Mouse (Mus musculus) C2C12 (cell line): ENCODE data around the gene Usp34. TPM values are rescaled to one million over a fixed set of nuclear protein-coding genes. Genes with fewer than 3 reads are reported as not detected.
A peak's percentile ranks its signal among the peaks of the same experiment; 100 is the strongest.
"Not testable (repeated sequence)": the region's sequence is repeated elsewhere in the genome, so short reads cannot be mapped to it uniquely, and the experiment has no call there.

Source experiments
- H3K27me3 ChIP-seq: one replicate; pipeline ENCODE4 v1.6.1; 2011; ENCODE audit not compliant: control insufficient read depth, insufficient read depth, insufficient read length
- H3K36me3 ChIP-seq: one replicate; pipeline ENCODE4 v1.6.1; 2011; ENCODE audit not compliant: control insufficient read depth, insufficient read depth
- H3K4me3 ChIP-seq: one replicate; pipeline ENCODE4 v1.5.1; 2011; ENCODE audit warnings: mild to moderate bottlenecking, control low read depth; ENCODE audit not compliant: poor library complexity, insufficient read depth, severe bottlenecking
- H3K79me2 ChIP-seq: one replicate; pipeline ENCODE4 v1.6.1; 2011; ENCODE audit not compliant: control insufficient read depth, insufficient read depth
- H3K79me3 ChIP-seq: one replicate; pipeline ENCODE4 v1.6.1; 2011; ENCODE audit warnings: low read depth, control low read depth
- H3ac ChIP-seq: one replicate; pipeline ENCODE3; 2011; ENCODE audit warnings: low read depth; ENCODE audit not compliant: control insufficient read depth, insufficient read length
- CEBPB ChIP-seq: IDR thresholded peaks from one replicate; pipeline ENCODE4 v1.6.1; 2011; ENCODE audit warnings: low read depth, mild to moderate bottlenecking, control low read depth, moderate library complexity
- CTCF ChIP-seq: IDR thresholded peaks from one replicate; pipeline ENCODE4 v1.5.1; 2011; ENCODE audit not compliant: control insufficient read depth, insufficient read depth, insufficient read length
- FOSL1 ChIP-seq: IDR thresholded peaks from one replicate; pipeline ENCODE4 v1.8.0; 2011; ENCODE audit warnings: mild to moderate bottlenecking, low read length; ENCODE audit not compliant: poor library complexity, insufficient read depth, severe bottlenecking
- MAX ChIP-seq: IDR thresholded peaks from one replicate; pipeline ENCODE4 v1.6.1; 2011; ENCODE audit warnings: mild to moderate bottlenecking, control low read depth
- MYOD1 ChIP-seq: IDR thresholded peaks from one replicate; pipeline ENCODE4 v1.6.1; 2011; ENCODE audit warnings: low read depth; ENCODE audit not compliant: control insufficient read depth, insufficient read length
- MYOG ChIP-seq: IDR thresholded peaks from one replicate; pipeline ENCODE4 v1.6.1; 2011; ENCODE audit not compliant: control insufficient read depth, insufficient read length; ENCODE audit errors: extremely low read depth
- USF1 ChIP-seq: IDR thresholded peaks from one replicate; pipeline ENCODE4 v1.6.1; 2011; ENCODE audit warnings: low read depth, mild to moderate bottlenecking, control low read depth, moderate library complexity
- polyA plus RNA-seq: library from polyadenylated mRNA; unstranded; fragments of >200 nt; fragmentation: generic; extraction: Trizol; gene quantifications from one replicate; pipeline ENCODE4 v1.2.1, GENCODE M21; 2012; ENCODE audit warnings: missing spikeins

The Usp34 gene
- polyA plus RNA-seq, 1 experiment, result 8.4 TPM

- Histone ChIP-seq H3K4me3 (peak overlapping the region; percentile 89), H3K36me3 (peaks cover 42% of the 10 kb centered on the region), H3K79me3 (peaks cover 29% of the 10 kb centered on the region), H3K79me2 (peaks cover 38% of the 10 kb centered on the region), H3ac (peak overlapping the region; percentile 78), H3K27me3 (no peaks in the 10 kb centered on the region)
- TF ChIP-seq USF1 (no peak), MAX (peak; percentile 11), MYOD1 (no peak)
Observed at GRCm38 (mm10) chr11:23497335-23497717, 190.6 kb downstream of the Usp34 start.

- Histone ChIP-seq H3K27me3 (no peaks in the 10 kb centered on the region), H3K36me3 (peaks cover 36% of the 10 kb centered on the region), H3ac (peak within 1 kb of the TSS; percentile 78), H3K4me3 (peak within 1 kb of the TSS; percentile 89), H3K79me3 (peaks cover 29% of the 10 kb centered on the region), H3K79me2 (peaks cover 38% of the 10 kb centered on the region)
- TF ChIP-seq MAX (peak; percentile 5), FOSL1 (no peak), MYOD1 (no peak), MYOG (no peak)
Observed at GRCm38 (mm10) chr11:23497718-23498509, 191.2 kb downstream of the Usp34 start, which contains the start of gene Ahsa2. Gene Ahsa2, minus strand, starts transcription at chr11:23498030.

- Histone ChIP-seq H3K36me3 (peaks cover 29% of the 10 kb centered on the region), H3K79me2 (peaks cover 38% of the 10 kb centered on the region), H3K79me3 (peaks cover 29% of the 10 kb centered on the region), H3K27me3 (no peaks in the 10 kb centered on the region), H3ac (no peak overlapping the region), H3K4me3 (no peak overlapping the region)
- TF ChIP-seq CEBPB (no peak), CTCF (no peak), MAX (no peak), FOSL1 (no peak), MYOD1 (no peak), USF1 (no peak), MYOG (no peak)
Observed at GRCm38 (mm10) chr11:23498609-23499008, 191.9 kb downstream of the Usp34 start.

GRCm38 (mm10) chr11:23504801-23505200, 198.1 kb downstream of the Usp34 start:
- H3K4me3 ChIP-seq, H3K27me3 ChIP-seq, H3K79me2 ChIP-seq, H3K79me3 ChIP-seq, H3K36me3 ChIP-seq, H3ac ChIP-seq: not testable (repeated sequence)

- H3K4me3 ChIP-seq, H3K36me3 ChIP-seq, H3K79me2 ChIP-seq, H3ac ChIP-seq, H3K79me3 ChIP-seq, H3K27me3 ChIP-seq: not testable (repeated sequence)
- TF ChIP-seq MYOD1, result peak; percentile 14
Observed at GRCm38 (mm10) chr11:23514785-23515184, 208.1 kb downstream of the Usp34 start.

GRCm38 (mm10) chr11:23515315-23515714, 208.6 kb downstream of the Usp34 start:
- Histone ChIP-seq H3K4me3 (no peak overlapping the region), H3K79me3 (no peaks in the 10 kb centered on the region), H3ac (no peak overlapping the region), H3K36me3 (no peaks in the 10 kb centered on the region), H3K79me2 (peaks cover 6% of the 10 kb centered on the region), H3K27me3 (no peaks in the 10 kb centered on the region)
- TF ChIP-seq MAX (no peak), MYOD1 (peak; percentile 100), USF1 (no peak)

GRCm38 (mm10) chr11:23518981-23519380, 212.3 kb downstream of the Usp34 start:
- peaks cover 12% of the 10 kb centered on the region for H3K79me2 ChIP-seq
- no peak for TF ChIP-seq FOSL1
- TF ChIP-seq MYOD1, result peak; percentile 77
- no peak for TF ChIP-seq MYOG
- no peak for TF ChIP-seq CEBPB
- no peak for TF ChIP-seq CTCF
- no peak for TF ChIP-seq MAX
- TF ChIP-seq USF1, result no peak
- no peaks in the 10 kb centered on the region for H3K27me3 ChIP-seq
- H3ac ChIP-seq, result no peak overlapping the region
- H3K79me3 ChIP-seq, result no peaks in the 10 kb centered on the region
- no peaks in the 10 kb centered on the region for H3K36me3 ChIP-seq
- no peak overlapping the region for H3K4me3 ChIP-seq
